Mouse (Mus musculus): ENCODE data around the gene Parm1. TPM values are rescaled to one million over a fixed set of nuclear protein-coding genes. Genes with fewer than 3 reads are reported as not detected.

Gene Parm1
- 100 to 1,000 TPM in 2 of 4 experiments, 10 to 100 TPM in 2; 99.4 to 150 (median 100) TPM for total RNA-seq (2022)

GRCm38 (mm10) chr5:91517480-91518301 is at the start of gene Parm1:
Gene Parm1 (plus strand): TSS chr5:91517615.
- peak; percentile 84 for DNase-seq

DNA sequence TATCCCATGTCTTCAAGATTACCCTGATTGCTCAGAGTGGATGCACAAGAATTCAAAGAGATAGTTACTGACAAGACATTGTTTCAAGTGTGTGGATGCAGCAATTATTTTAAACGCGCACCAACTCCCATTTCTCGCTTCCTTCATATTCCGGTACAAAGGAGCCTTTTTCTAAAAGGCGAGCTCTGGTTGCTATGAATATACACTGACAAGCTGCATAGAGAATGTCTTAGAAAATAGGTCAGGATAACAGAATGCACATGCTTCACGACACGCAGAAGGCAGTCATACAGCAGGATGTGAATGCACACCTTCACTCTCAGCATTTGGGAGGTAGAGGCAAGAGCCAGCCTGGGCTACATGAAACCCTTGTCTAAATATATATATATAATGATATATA is 42.2 kb upstream of the Parm1 start:
- DNase-seq: no peak

DNA sequence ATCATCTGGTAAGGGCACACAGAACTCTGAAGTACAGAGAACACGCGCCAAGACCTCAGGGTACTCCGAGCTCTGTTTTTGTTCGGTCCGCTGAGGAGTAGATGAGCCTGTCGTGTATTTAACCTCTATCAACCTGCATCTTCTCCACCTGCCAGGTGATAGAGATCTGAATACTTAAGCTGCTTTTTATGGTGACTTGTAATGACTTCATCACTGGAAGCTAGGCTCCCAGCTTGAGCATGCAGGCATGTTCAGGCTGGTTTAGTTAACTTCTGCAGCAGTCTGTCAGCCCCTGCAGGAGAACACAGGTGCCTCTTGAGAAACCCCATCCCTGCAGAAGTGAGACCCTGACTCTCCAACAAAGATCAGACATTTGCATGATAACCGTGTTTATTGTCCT is 40.6 kb upstream of the Parm1 start:
- no peak for DNase-seq

- no peak for DNase-seq
Measured at GRCm38 (mm10) chr5:91478673-91479072, 38.7 kb upstream of the Parm1 start.

DNA sequence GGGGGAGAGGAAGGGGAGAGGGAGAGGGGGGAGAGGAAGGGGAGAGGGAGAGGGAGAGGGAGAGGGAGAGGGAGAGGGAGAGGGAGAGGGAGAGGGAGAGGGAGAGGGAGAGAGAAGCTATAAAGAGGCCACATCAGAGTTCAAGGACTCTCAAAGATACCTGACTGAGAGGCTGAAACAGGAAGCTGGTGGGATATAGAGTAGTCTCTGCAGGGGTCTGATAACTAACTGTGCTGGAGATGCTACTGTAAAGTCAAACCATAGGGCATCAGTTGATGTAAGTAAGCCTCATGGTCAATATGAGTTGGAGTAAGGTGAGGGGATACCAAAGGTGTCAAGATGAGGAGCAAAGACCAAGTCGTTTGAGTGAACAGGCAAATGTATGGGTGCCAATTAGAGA is 37.3 kb upstream of the Parm1 start:
- no peak for DNase-seq

DNA sequence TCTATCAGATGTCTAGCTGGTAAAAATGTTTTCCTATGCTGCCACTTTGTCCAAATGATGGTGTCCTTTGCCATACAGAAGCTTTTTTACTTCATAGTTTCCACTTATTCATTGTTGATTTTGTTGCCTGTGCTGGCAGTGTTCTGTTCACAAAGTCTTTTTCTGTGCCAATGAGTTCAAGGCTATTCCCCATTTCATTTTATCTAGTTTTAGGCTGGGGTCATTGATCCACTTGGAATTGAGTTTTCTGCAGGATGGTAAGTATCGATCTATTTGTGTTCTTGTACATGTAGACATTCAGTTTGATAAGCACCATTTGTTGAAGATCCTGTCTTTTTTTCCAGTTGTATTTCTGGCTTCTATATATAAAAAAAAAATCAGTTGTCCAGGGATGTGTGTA is 33.1 kb upstream of the Parm1 start:
- DNase-seq: no peak

DNA sequence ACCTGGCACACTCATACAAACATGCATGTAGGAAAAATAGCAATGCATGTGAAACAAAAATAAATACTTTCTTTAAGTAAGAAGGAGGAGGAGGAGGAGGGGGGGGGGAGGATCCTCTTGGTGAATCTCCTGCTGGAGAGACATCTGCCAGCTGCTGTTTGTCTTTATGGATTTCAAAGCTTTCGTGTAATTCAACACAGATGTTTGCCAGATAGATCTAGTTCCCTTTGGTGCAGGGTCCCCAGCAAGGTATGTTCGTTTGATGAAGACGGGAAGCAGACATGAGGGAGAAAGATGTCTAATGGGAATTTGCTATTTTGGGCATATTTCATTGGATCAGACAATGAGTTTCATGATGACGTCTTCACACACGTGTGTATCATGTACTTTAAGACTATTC is 23.0 kb upstream of the Parm1 start:
- DNase-seq: no peak

DNA sequence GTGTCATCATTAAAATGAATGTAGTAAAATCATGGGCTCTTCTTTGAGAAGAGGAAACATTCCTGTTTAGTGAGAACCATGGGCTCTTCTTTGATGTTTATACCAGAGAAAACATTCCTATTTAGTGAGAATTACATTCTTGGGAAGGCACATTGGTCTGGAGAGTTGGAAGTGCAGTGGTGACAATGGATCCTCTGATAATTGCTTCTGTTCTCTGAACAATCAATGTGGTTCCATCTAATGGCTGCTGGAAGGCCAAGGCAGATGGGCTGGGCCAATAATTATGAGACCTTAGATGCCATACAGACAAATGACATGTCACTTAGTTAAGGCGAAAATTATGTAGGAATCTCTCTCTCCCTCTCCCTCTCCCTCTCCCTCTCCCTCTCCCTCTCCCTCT is 16.1 kb upstream of the Parm1 start:
- DNase-seq: no peak

DNA sequence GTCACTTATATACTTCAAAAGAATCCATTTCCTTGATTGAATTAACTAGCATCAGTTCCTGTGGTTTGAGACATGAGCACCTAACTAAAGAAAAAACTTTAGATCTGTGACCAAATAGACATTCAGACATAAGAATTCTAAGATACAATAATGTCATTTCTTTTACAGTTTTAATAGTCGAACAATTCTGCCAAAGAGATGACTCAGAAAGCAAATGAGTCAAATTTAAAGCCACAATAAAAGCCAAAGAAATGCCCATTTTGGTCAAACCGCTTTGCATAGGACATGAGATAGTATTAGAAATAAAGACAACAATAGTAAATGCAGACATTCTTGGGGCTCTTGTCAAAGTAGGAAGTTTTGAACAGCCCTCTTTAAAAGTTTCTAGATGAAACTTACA is 15.0 kb upstream of the Parm1 start:
- DNase-seq: no peak

DNA sequence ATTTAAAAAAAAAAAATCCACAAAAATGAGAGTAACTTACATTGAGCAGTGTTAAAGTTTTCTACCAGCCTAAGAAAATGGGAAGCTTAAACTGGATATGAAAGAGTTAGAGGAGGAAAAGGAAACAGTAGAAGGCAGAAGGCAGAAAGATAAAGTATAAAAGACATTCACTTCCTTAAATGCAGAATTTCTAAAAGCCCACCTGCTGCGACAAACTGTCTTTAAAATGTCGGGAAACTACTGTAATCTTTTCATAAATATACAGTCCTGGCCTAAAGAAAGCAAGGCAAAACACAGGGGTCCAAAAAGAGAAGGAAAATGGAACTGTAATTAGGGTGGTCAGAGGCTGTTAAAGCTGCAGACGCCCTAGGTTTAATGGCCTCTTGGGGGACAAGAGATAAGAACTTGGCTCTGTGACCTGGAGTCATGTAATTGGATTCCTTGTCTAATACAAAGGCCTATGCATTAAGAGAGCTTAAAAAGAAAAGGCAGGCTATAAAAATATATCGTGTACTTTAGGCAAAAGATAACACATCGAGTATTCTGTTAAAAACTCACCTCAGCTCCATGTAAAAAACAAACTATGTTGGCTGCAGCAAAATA is 13.0 kb upstream of the Parm1 start:
- no peak for DNase-seq

DNA sequence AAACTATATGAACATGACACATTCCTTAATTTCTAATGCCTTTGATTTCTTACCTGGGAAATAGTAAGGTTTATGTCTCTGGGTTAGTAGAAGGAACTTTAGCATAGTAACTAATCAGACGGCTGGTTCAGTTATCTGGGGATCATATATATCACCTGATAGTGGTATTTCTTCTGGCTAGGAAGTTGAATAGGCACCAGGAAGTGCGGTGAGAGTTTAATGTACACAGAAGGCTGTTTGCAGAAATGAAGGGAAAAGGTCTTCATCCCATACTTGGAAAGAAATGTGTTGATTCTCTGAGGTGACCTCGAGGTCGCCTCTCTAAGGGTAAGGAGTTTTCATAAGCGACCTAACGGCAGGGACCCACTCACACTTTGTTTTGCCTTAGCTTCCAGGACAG is 338 bp upstream of the Parm1 start:
- DNase-seq: no peak

GRCm38 (mm10) chr5:91518302-91518790 is 931 bp downstream of the Parm1 start:
- DNase-seq: no peak

DNA sequence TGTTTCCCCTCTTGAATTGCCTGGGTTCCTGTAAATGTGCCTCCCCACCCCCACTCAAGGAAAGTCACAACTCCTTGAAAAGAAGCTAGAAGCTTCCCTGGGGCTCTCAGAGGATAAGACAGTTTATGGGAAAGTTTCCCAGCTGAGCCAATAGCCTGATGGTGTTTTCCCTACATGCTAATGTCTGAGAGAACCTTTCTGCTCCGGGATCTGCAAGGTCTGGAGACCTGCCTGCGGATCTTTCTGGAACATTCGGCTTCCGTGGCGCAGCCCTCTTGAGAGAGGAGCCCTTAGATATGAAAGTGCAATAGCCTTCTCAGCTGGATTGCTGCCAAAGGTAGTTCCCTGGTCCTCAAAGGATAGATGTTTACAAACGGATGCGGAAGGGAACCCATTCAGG is 1.5 kb downstream of the Parm1 start:
- DNase-seq: peak; percentile 37

GRCm38 (mm10) chr5:91519521-91519920 is 2.1 kb downstream of the Parm1 start:
- DNase-seq: peak; percentile 35

DNA sequence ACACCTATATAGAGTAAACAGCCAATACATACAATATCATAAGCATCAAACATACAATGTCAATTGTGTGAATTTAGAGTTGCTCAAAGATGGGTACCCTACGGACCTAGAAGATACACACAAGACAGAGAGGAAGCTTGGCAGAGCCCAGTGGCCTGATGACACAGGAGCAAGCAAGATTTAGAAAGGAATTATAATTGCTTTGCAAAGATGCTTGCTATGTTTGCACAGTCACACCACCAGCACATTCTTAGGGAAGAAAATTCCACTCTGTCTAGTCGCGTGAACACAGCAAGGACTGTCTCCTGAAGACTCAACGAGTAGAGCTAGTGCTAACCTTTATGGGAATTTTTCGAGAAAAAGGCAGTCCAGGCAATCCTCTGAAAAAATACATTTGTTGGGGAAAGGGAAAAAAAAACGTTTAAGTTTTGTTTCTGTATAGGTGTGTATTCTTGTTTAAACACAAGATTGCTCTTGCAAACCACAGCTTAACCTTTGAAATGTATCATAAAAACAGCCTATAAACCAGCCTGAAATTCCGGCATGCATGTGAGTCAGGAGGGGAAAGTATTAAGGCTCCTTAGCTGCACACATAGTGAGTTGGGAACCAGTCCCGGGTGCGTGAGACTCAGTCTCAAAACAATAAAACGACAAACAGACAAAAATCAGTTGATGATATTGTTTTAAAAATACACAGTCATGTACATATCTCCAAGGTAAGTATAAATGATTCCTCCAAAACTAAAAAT is 15.5 kb downstream of the Parm1 start:
- no peak for DNase-seq

- DNase-seq: peak; percentile 68
Measured at GRCm38 (mm10) chr5:91559071-91559610, 41.7 kb downstream of the Parm1 start.

GRCm38 (mm10) chr5:91559711-91560110 is 42.3 kb downstream of the Parm1 start:
- peak; percentile 40 for DNase-seq

- DNase-seq: peak; percentile 66
Measured at GRCm38 (mm10) chr5:91561394-91561793, 44.0 kb downstream of the Parm1 start.

DNA sequence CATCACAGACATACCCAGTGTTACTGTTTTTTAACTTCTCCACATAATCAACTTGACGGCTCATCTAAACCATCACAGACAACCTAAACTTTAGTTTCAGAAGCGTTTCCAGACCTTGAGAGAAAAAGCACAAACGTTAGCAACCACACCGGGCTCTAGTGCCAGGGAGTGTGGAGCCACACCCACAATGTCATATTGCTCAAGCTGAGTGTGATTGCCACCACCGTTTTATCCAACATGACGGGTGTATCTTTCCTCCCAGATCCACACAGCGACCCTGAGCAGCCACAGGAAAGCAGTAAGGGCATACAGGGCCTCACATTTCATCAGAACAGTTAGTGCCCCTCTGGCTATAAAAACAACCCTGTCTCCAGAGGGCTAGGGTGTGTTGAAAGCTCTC is 45.1 kb downstream of the Parm1 start:
- DNase-seq: peak; percentile 30

GRCm38 (mm10) chr5:91564054-91564453 is 46.6 kb downstream of the Parm1 start:
- no peak for DNase-seq

DNA sequence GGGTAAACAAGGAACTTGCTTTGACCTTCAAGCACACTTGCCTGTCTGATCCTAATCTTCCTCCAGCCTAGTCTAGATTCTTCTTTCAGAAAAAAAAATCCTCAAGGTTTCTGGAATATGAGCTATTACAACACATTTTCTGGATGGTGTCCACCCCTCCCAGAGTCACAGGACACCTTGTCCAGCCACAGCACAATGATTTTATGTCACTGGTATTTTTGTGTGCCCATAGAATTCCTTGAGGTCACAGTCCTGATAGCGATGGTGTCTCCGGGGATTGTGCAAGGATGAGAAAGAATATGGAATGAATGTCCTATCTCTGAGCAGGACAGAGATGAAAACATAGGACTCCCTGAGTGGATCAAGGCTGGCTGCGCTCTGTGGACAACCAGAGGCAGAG is 48.0 kb downstream of the Parm1 start:
- DNase-seq: no peak

DNA sequence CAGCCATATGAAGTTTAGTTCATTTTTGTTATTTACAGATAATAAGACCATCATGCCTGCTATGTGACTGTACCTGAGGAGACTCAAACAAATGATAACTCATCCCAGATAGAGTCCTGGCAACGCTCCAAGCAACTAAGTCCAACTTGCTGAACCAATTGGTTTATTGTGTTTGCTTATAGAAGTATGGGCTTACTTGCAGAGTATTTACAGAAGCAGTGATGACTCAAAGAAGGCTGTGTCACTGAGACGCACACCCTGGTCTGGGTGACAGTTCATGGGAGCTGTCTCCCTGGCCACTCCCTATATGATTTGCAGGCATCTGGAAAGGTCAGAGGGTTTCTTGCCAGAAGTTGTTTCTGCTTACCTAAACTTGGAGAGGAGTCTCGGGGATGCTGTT is 49.2 kb downstream of the Parm1 start:
- peak; percentile 61 for DNase-seq

DNA sequence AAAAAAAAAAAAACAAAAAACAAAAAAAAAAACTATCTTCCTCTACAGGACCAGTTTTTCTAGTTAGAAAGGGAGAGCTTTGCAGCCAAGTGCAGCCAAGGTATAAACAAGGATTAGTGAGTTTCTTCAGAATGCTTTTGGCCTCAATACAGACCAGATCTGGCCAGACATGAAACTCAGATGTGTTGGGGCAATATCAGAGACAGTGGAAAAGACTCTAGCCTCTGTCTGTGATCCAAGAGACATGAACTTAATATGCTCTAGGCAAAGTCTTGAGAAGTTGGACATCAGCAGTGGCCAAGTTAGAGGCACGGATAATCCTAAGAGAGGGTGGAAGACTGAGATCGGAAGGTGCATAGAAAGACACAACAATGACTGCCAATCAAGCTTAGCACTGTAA is 56.8 kb downstream of the Parm1 start:
- no peak for DNase-seq

Measured in adrenal gland, adult 8-10 months (tissue).